Mouse (Mus musculus) hindbrain, embryonic 11.5 days (tissue): ENCODE data around the gene Aldh6a1. TPM values are rescaled to one million over a fixed set of nuclear protein-coding genes. Genes with fewer than 3 reads are reported as not detected.
A peak's percentile ranks its signal among the peaks of the same experiment; 100 is the strongest.

Experiments
- ATAC-seq: fragments of 200-750 bp; cut with Nextera tagmentation; 2 replicates; pipeline ENCODE4 v1.8.0; 2017; ENCODE audit warnings: mild to moderate bottlenecking, moderate TSS enrichment, moderate library complexity; ENCODE audit not compliant: low FRiP score
- DNase-seq: peaks from one replicate; pipeline ENCODE4 v3.0.0-alpha.2; 2015; ENCODE audit warnings: low spot score
- H3K27ac ChIP-seq: fragments of 300-500 bp; sonication (generic); 2 replicates; pipeline ENCODE4 v1.5.1; 2014; ENCODE audit warnings: mild to moderate bottlenecking, low read depth, low read length
- H3K27me3 ChIP-seq: fragments of 300-500 bp; sonication (generic); 2 replicates; pipeline ENCODE4 v1.6.1; 2014; ENCODE audit warnings: mild to moderate bottlenecking, low read length, moderate library complexity, mixed read lengths; ENCODE audit not compliant: control insufficient read depth, insufficient read depth
- H3K36me3 ChIP-seq: fragments of 300-500 bp; sonication (generic); 2 replicates; pipeline ENCODE4 v1.6.1; 2014; ENCODE audit warnings: mild to moderate bottlenecking, low read length, moderate library complexity, mixed read lengths; ENCODE audit not compliant: control insufficient read depth, insufficient read depth
- H3K4me1 ChIP-seq: fragments of 300-500 bp; sonication (generic); replicated peaks from 2 replicates; pipeline ENCODE4 v1.6.1; 2014; ENCODE audit warnings: low read length, mixed read lengths; ENCODE audit not compliant: control insufficient read depth, insufficient read depth
- H3K4me2 ChIP-seq: fragments of 300-500 bp; sonication (generic); replicated peaks from 2 replicates; pipeline ENCODE4 v1.6.1; 2014; ENCODE audit warnings: mild to moderate bottlenecking, low read depth, low read length
- H3K4me3 ChIP-seq: fragments of 300-500 bp; sonication (generic); 2 replicates; pipeline ENCODE4 v1.5.1; 2014; ENCODE audit warnings: low read depth, low read length
- H3K9ac ChIP-seq: fragments of 300-500 bp; sonication (generic); 2 replicates; pipeline ENCODE4 v1.6.1; 2014; ENCODE audit warnings: low read depth, low read length
- H3K9me3 ChIP-seq: fragments of 300-500 bp; sonication (generic); 2 replicates; pipeline ENCODE4 v1.6.1; 2016; ENCODE audit warnings: low read length; ENCODE audit not compliant: control insufficient read depth
- WGBS: fragments of 180-500 bp; shearing (Covaris S2); extraction: QIAGEN DNeasy Blood & Tissue Kit; methylation state at CpG from one replicate; pipeline ENCODE4 v1.1.7; 2014; 5-methylcytosine and 5-hydroxymethylcytosine counted together
- polyA plus RNA-seq: library from polyadenylated mRNA; unstranded; fragments of >200 nt; fragmentation: Nextera tagmentation; extraction: Ambion mirVana; gene quantifications from 2 replicates; pipeline ENCODE4 v1.2.1, GENCODE M21; 2014

Gene Aldh6a1
- polyA plus RNA-seq, 1 experiment from 2014 or later, result 25.9 TPM

- Histone ChIP-seq H3K27ac (no peak overlapping the region), H3K9me3 (no peaks in the 10 kb centered on the region), H3K4me1 (no peaks in the 10 kb centered on the region), H3K27me3 (no peaks in the 10 kb centered on the region), H3K4me3 (no peak overlapping the region), H3K4me2 (no peak overlapping the region), H3K36me3 (no peaks in the 10 kb centered on the region), H3K9ac (no peak overlapping the region)
- DNase-seq, result peak; percentile 10
- no peak for ATAC-seq
- 80% methylated on average over 6 of the region's 6 CpGs for WGBS
Measured at GRCm38 (mm10) chr12:84404541-84404940, 46.3 kb downstream of the Aldh6a1 start.

GRCm38 (mm10) chr12:84402923-84403322, 47.9 kb downstream of the Aldh6a1 start:
- no peaks in the 10 kb centered on the region for H3K36me3 ChIP-seq
- H3K4me3 ChIP-seq, result no peak overlapping the region
- H3K9ac ChIP-seq, result no peak overlapping the region
- H3K27ac ChIP-seq, result no peak overlapping the region
- ATAC-seq, result no peak
- H3K27me3 ChIP-seq, result no peaks in the 10 kb centered on the region
- DNase-seq, result no peak
- no peak overlapping the region for H3K4me2 ChIP-seq
- H3K9me3 ChIP-seq, result no peaks in the 10 kb centered on the region
- 79% methylated on average over 9 of the region's 9 CpGs for WGBS
- H3K4me1 ChIP-seq, result no peaks in the 10 kb centered on the region

GRCm38 (mm10) chr12:84400653-84401052, 50.2 kb downstream of the Aldh6a1 start:
- no peaks in the 10 kb centered on the region for H3K4me1 ChIP-seq
- H3K4me2 ChIP-seq, result no peak overlapping the region
- no peaks in the 10 kb centered on the region for H3K27me3 ChIP-seq
- H3K9ac ChIP-seq, result no peak overlapping the region
- no peak overlapping the region for H3K27ac ChIP-seq
- no peak for DNase-seq
- no peaks in the 10 kb centered on the region for H3K36me3 ChIP-seq
- no peak overlapping the region for H3K4me3 ChIP-seq
- ATAC-seq, result no peak
- WGBS, result 74% methylated on average over 3 of the region's 3 CpGs
- H3K9me3 ChIP-seq, result no peaks in the 10 kb centered on the region

- no peak overlapping the region for H3K4me2 ChIP-seq
- no peak overlapping the region for H3K4me3 ChIP-seq
- H3K36me3 ChIP-seq, result no peaks in the 10 kb centered on the region
- no peak for DNase-seq
- H3K9me3 ChIP-seq, result no peaks in the 10 kb centered on the region
- no peaks in the 10 kb centered on the region for H3K27me3 ChIP-seq
- no peak overlapping the region for H3K9ac ChIP-seq
- no peak overlapping the region for H3K27ac ChIP-seq
- 86% methylated on average over 3 of the region's 3 CpGs for WGBS
- no peak for ATAC-seq
- H3K4me1 ChIP-seq, result no peaks in the 10 kb centered on the region
Measured at GRCm38 (mm10) chr12:84400068-84400467, 50.7 kb downstream of the Aldh6a1 start.

- no peaks in the 10 kb centered on the region for H3K27me3 ChIP-seq
- H3K4me2 ChIP-seq, result no peak overlapping the region
- ATAC-seq (no peak), DNase-seq (no peak)
- no peak overlapping the region for H3K4me3 ChIP-seq
- no peaks in the 10 kb centered on the region for H3K36me3 ChIP-seq
- WGBS, result 82% methylated on average over 9 of the region's 9 CpGs
- H3K9me3 ChIP-seq, result no peaks in the 10 kb centered on the region
- no peak overlapping the region for H3K9ac ChIP-seq
- H3K27ac ChIP-seq, result no peak overlapping the region
- no peaks in the 10 kb centered on the region for H3K4me1 ChIP-seq
Measured at GRCm38 (mm10) chr12:84399663-84400062, 51.1 kb downstream of the Aldh6a1 start.

- Histone ChIP-seq H3K27me3 (no peaks in the 10 kb centered on the region), H3K4me1 (no peaks in the 10 kb centered on the region), H3K4me2 (no peak overlapping the region), H3K27ac (no peak overlapping the region), H3K36me3 (no peaks in the 10 kb centered on the region), H3K9ac (no peak overlapping the region), H3K4me3 (no peak overlapping the region), H3K9me3 (no peaks in the 10 kb centered on the region)
- WGBS, result 88% methylated on average over 9 of the region's 9 CpGs
- ATAC-seq, result no peak
- DNase-seq, result no peak
Measured at GRCm38 (mm10) chr12:84399135-84399534, 51.7 kb downstream of the Aldh6a1 start.

- Histone ChIP-seq H3K4me2 (no peak overlapping the region), H3K9me3 (no peaks in the 10 kb centered on the region), H3K36me3 (no peaks in the 10 kb centered on the region), H3K4me3 (no peak overlapping the region), H3K9ac (no peak overlapping the region), H3K27ac (no peak overlapping the region), H3K4me1 (no peaks in the 10 kb centered on the region), H3K27me3 (no peaks in the 10 kb centered on the region)
- ATAC-seq (no peak), DNase-seq (no peak)
- 89% methylated on average over 5 of the region's 5 CpGs for WGBS
Measured at GRCm38 (mm10) chr12:84398629-84399028, 52.2 kb downstream of the Aldh6a1 start.

- ATAC-seq (no peak), DNase-seq (no peak)
- no peaks in the 10 kb centered on the region for H3K9me3 ChIP-seq
Measured at GRCm38 (mm10) chr12:84397685-84398084, 53.1 kb downstream of the Aldh6a1 start.

GRCm38 (mm10) chr12:84396947-84397679, 53.7 kb downstream of the Aldh6a1 start:
- WGBS, result 87% methylated on average over 14 of the region's 14 CpGs
- Histone ChIP-seq H3K4me2 (no peak overlapping the region), H3K9me3 (no peaks in the 10 kb centered on the region), H3K9ac (no peak overlapping the region), H3K36me3 (no peaks in the 10 kb centered on the region), H3K4me1 (no peaks in the 10 kb centered on the region), H3K4me3 (no peak overlapping the region), H3K27ac (no peak overlapping the region), H3K27me3 (no peaks in the 10 kb centered on the region)
- ATAC-seq, result no peak
- no peak for DNase-seq

More at GRCm38 (mm10) chr12:84397685-84398084, 53.1 kb downstream of the Aldh6a1 start:
- H3K27me3 ChIP-seq, result no peaks in the 10 kb centered on the region
- no peaks in the 10 kb centered on the region for H3K36me3 ChIP-seq
- H3K4me1 ChIP-seq, result no peaks in the 10 kb centered on the region
- no peak overlapping the region for H3K4me2 ChIP-seq
- H3K27ac ChIP-seq, result no peak overlapping the region
- no peak overlapping the region for H3K9ac ChIP-seq
- no peak overlapping the region for H3K4me3 ChIP-seq
